Mouse (Mus musculus) mature B cell (primary cell): ENCODE data around the gene Dhx34.
"Not testable (repeated sequence)": the region's sequence is repeated elsewhere in the genome, so short reads cannot be mapped to it uniquely, and the experiment has no call there.

Experiments used
- in situ Hi-C: fragments of 300-500 bp; cut with MboI; formaldehyde crosslinking; loops from 2 replicates; pipeline ENCODE4 v1.14.3; 2019

Gene Dhx34

GRCm38 (mm10) chr7:16221582-16222272 is at the start of gene Dhx34:
Dhx34 (minus strand) TSS chr7:16222037.
- in situ Hi-C loops, result no loop called here

- in situ Hi-C loops, result no loop called here
These were observed 49.3 kb upstream of the Dhx34 start for GRCm38 (mm10) chr7:16271139-16271538.

DNA sequence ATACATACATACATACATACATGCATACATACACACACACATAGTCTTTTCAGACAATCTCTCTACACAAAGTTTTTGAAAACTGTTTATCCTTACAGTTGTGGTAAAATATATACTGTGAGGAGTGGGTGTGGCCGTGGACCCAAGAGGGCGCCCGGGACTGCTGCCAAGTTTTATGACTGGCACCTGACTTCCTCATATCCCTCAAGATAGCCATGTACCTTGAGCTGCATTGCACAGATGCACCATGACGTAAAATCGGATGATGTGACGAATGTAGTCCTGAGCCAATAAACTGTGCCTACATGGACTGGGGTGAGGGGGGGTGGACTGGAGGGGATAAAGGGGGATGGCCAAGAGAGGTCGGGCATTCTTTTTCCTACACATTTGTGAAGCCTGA is 44.8 kb upstream of the Dhx34 start:
- in situ Hi-C loops, result not testable (repeated sequence)

- in situ Hi-C loops, result no loop called here
These were observed 44.0 kb upstream of the Dhx34 start for GRCm38 (mm10) chr7:16265856-16266255.

GRCm38 (mm10) chr7:16263843-16264242 is 42.0 kb upstream of the Dhx34 start:
- in situ Hi-C loops, result no loop called here

DNA sequence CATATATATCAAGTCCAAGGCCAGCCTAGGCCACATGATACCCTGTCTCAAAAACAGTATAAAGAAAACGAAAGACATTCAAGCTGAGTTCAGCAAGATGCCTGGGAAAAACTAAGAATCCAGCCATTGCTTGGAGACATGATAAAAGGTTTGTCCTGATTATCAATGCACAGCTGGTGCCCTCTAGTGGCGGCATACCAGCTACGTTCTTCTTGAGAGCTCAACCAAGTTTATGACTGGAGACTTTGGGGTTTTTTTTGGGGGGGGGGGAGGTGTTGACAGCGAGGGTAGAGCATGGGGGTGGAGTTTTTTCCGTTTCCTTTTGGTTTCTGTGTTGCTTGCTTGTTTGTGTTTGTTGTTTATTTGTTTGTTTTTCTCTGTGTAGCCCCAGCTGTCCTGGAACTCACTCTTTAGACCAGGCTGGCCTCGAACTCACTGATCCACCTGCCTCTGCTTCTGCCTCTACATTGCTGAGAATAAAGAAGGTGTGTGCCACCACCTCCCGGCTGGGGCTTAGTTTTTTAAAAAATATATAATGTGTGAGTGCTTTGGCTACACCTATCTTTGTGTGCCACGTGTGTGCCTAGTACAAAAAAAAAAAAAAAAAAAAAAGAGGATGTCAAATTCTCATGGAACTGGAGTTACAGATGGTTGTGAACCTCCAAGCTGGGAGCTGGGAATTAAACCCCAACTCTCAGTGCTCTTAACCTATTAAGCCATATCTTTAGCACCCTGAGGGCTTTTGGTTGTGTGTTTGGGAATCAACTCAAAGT is 41.4 kb upstream of the Dhx34 start:
- in situ Hi-C loops, result no loop called here

DNA sequence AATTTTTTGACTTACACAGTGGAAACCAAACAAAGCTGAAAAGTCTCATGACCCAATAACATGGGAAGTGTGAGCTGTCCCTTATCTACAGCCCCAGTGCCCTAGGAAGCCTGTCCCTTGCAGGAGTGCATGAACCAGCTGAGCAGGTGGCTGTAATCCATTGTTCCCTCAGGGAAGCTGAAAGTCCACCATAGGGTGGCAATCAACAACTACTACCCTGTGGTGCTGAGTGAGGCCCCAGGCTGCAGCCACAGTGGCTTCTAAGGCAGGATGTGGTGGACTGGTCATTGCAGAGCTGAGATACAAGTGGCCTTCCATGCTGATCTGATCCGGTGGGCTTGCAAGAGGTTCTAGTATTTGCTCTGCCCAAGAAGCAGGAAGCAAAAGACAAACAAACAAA is 39.3 kb upstream of the Dhx34 start:
- in situ Hi-C loops, result no loop called here

- in situ Hi-C loops, result loop anchor here (5.0 kb wide), 1 partner anchor 67 kb away; no protein-coding TSS in a partner anchor
These were observed 37.3 kb upstream of the Dhx34 start, which contains the start of gene C5ar1 for GRCm38 (mm10) chr7:16259110-16259590. C5ar1 (minus strand) TSS chr7:16259540.

DNA sequence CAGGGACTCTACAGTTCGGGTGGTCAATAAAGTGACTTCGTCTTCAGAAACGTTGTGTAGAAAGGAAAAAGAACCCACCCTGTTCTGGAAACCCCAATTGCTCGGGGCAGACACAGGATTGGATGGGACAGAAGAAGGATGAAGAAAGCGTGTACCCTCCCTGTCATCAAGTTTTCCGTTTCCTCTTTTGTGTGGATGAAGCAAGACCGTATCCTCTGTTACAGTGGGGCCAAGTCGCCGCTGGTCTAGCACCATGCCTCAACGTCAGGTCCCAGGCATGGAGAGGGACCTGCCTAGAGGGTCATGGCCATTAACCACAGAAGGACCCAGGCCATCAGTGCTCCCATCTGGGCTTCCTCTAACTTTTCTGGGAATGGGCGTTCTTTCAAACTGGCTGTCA is 36.0 kb upstream of the Dhx34 start:
- in situ Hi-C loops, result loop anchor here (5.0 kb wide), 1 partner anchor 66 kb away; no protein-coding TSS in a partner anchor

GRCm38 (mm10) chr7:16255963-16256362 is 34.1 kb upstream of the Dhx34 start:
- in situ Hi-C loops, result loop anchor here (5.0 kb wide), 1 partner anchor 64 kb away; no protein-coding TSS in a partner anchor

- in situ Hi-C loops, result no loop called here
These were observed 32.4 kb upstream of the Dhx34 start for GRCm38 (mm10) chr7:16254195-16254594.

DNA sequence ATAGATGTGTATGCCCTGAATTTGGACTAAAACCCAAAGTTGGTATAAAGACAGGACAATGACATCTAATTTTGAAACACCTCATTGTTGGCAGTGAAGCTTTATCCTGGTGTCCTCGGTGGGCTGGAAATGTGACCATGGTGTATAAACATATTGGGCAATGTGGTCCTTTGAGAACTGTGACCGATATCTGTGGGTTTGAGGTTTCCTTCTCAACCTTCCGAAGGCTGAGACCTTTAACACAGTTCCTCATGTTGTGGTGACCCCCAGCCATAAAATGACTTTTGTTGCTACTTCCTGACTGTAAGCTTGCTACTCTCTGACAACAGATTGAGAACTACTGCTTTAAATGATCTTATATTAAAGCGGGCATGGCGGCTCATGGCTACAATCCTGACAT is 28.9 kb upstream of the Dhx34 start:
- in situ Hi-C loops, result no loop called here

DNA sequence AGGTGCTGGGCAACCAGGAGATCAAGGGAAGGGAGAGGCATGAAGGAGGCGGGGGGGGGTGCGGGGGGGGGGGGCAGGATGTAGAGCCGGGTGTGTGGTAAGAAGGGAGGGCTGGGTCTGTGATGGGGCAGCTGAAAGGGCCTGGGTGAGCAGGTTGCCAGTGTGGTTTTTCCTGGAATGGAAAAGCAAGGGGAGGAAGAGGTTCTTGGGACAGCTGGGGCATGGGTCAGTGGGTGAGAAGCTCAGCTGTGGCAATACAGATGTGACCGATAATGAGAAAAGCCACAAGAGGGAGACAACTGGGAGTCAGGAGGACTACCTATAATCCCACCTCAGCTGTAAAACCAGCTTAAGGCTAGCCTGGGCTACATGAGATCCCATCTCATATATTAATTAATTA is 24.1 kb upstream of the Dhx34 start:
- in situ Hi-C loops, result no loop called here

DNA sequence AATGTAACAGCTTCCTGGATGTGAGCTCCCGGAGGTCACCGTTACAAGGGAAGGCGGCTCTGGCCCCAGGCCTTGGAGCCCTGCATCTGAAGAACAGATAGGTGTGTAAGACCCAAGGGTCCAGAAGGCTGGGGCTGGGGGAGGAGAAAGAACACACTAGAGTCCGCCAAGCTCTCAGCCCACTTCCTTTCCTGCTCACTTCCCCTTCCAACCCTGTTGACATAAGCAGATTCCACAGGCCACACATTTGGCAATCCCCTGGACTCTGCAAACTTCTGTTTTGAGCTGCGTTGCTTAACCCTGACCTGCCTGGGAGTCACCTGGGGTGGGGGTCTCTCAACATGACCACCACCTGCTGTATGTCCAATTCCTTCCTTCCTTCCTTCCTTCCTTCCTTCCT is 22.2 kb upstream of the Dhx34 start, which contains the start of gene C5ar2:
Gene C5ar2 (minus strand): TSS at position 88 of the 400 bp plus-strand sequence.
- in situ Hi-C loops, result no loop called here

DNA sequence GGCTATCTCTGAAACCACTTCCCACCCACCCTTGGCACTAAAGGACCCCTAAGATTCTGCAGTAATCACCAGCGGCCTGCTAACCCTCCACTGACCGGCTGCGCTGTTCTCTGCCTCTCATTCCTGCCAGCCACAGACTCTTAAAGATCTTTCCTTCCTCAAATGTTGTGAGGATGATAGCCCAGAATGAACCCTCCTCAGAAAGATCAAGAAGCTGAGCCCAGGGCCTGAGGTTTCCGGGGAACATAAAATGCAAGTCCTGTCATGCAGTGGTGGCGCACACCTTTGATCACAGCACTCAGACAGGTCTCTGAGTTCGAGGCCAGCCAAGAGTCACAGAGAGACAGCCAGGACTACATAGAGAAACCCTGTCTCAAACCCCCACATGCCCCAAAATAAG is 20.4 kb upstream of the Dhx34 start:
- in situ Hi-C loops, result no loop called here

DNA sequence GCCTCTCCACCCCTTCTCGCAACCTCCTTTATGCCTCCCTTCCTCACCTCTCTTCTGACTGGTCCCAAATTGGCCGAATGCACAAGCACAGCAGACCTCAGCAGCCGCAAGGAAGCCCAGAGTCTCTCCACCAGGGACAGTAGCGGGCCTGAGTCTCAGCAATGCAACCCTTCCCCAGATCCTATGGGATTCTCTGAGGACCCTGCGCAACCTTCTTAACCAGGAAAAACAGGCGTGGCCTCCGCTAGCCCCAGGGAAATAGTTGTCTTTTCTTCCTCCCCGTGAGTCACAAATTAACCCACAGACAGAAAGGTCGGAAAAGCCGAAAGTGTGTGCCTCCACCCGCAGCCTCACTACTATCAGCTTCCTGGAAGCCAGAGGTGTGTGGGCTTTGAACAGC is 19.9 kb upstream of the Dhx34 start:
- in situ Hi-C loops, result no loop called here

GRCm38 (mm10) chr7:16240978-16241303 is 19.1 kb upstream of the Dhx34 start:
- in situ Hi-C loops, result no loop called here

- in situ Hi-C loops, result no loop called here
These were observed 18.6 kb upstream of the Dhx34 start for GRCm38 (mm10) chr7:16240281-16240977.

- in situ Hi-C loops, result no loop called here
These were observed 17.7 kb upstream of the Dhx34 start for GRCm38 (mm10) chr7:16239554-16239997.

- in situ Hi-C loops, result no loop called here
These were observed 8.0 kb upstream of the Dhx34 start for GRCm38 (mm10) chr7:16229869-16230268.

- in situ Hi-C loops, result no loop called here
These were observed 7.9 kb downstream of the Dhx34 start for GRCm38 (mm10) chr7:16213986-16214385.

GRCm38 (mm10) chr7:16213196-16213595 is 8.6 kb downstream of the Dhx34 start:
- in situ Hi-C loops, result no loop called here
